Mouse (Mus musculus) neural tube, embryonic 12.5 days (tissue): ENCODE measurements at regions not wholly inside any gene's neighbourhood (a gene's known extent, or its start where the extent isn't known, plus 50 kb on each side); places are given as distances from the start of the nearest gene placed in this dataset.

Source experiments
- ATAC-seq: fragments of 200-750 bp; cut with Nextera tagmentation; 2 replicates; pipeline ENCODE4 v1.8.0; 2017; ENCODE audit warnings: low read depth, mild to moderate bottlenecking, moderate TSS enrichment, moderate library complexity; ENCODE audit not compliant: low FRiP score
- H3K27ac ChIP-seq: fragments of 300-500 bp; sonication (generic); 2 replicates; pipeline ENCODE4 v1.5.1; 2016
- H3K27me3 ChIP-seq: fragments of 300-500 bp; sonication (generic); replicated peaks from 2 replicates; pipeline ENCODE4 v1.6.1; 2016; ENCODE audit warnings: mild to moderate bottlenecking
- H3K36me3 ChIP-seq: fragments of 300-500 bp; sonication (generic); 2 replicates; pipeline ENCODE4 v1.6.1; 2016; ENCODE audit warnings: mild to moderate bottlenecking
- H3K4me1 ChIP-seq: fragments of 300-500 bp; sonication (generic); 2 replicates; pipeline ENCODE4 v1.6.1; 2016
- H3K4me2 ChIP-seq: fragments of 300-500 bp; sonication (generic); replicated peaks from 2 replicates; pipeline ENCODE4 v1.6.1; 2016; ENCODE audit warnings: mild to moderate bottlenecking
- H3K4me3 ChIP-seq: fragments of 300-500 bp; sonication (generic); 2 replicates; pipeline ENCODE4 v1.5.1; 2016
- H3K9ac ChIP-seq: fragments of 300-500 bp; sonication (generic); 2 replicates; pipeline ENCODE4 v1.6.1; 2016; ENCODE audit warnings: mild to moderate bottlenecking
- H3K9me3 ChIP-seq: fragments of 300-500 bp; sonication (generic); 2 replicates; pipeline ENCODE4 v1.6.1; 2016; ENCODE audit warnings: mild to moderate bottlenecking
- WGBS: fragments of 180-500 bp; shearing (Covaris S2); methylation state at CpG from one replicate; pipeline ENCODE4 v1.1.7; 2016; 5-methylcytosine and 5-hydroxymethylcytosine counted together

DNA sequence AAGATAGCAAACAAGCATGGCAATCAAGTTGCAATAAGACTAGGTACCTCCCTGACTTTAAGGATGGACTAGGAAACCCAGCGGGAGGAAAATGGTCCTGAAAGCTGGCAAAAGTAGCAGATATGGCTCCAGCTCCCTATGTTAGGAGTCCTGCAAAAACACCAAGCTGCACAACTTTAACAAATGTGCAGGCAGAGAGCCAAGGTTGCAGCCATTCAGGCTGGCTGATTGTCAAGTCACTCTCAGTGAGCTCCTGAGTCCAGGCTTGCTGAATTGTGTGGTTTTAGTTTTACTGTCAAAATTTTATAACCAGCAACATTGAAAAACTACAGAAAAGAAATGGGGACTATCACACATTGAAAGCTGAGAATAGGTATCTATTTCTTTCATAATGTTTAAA, 1122.8 kb upstream of the Slc10a2 start:
- Histone ChIP-seq H3K36me3 (no peaks in the 10 kb centered on the region), H3K4me1 (no peaks in the 10 kb centered on the region), H3K9ac (no peak overlapping the region), H3K9me3 (no peaks in the 10 kb centered on the region), H3K4me3 (no peak overlapping the region), H3K27me3 (no peaks in the 10 kb centered on the region), H3K4me2 (no peak overlapping the region), H3K27ac (no peak overlapping the region)
- no peak for ATAC-seq
- 91% methylated on average over 1 of the region's 1 CpGs for WGBS

GRCm38 (mm10) chr8:6225194-6225593, 1120.0 kb upstream of the Slc10a2 start:
- no peaks in the 10 kb centered on the region for H3K4me1 ChIP-seq
- no peak overlapping the region for H3K9ac ChIP-seq
- no peaks in the 10 kb centered on the region for H3K9me3 ChIP-seq
- H3K36me3 ChIP-seq = no peaks in the 10 kb centered on the region
- H3K4me2 ChIP-seq = no peak overlapping the region
- no peaks in the 10 kb centered on the region for H3K27me3 ChIP-seq
- no peak overlapping the region for H3K4me3 ChIP-seq
- H3K27ac ChIP-seq = no peak overlapping the region
- WGBS = 84% methylated on average over 1 of the region's 1 CpGs
- no peak for ATAC-seq

DNA sequence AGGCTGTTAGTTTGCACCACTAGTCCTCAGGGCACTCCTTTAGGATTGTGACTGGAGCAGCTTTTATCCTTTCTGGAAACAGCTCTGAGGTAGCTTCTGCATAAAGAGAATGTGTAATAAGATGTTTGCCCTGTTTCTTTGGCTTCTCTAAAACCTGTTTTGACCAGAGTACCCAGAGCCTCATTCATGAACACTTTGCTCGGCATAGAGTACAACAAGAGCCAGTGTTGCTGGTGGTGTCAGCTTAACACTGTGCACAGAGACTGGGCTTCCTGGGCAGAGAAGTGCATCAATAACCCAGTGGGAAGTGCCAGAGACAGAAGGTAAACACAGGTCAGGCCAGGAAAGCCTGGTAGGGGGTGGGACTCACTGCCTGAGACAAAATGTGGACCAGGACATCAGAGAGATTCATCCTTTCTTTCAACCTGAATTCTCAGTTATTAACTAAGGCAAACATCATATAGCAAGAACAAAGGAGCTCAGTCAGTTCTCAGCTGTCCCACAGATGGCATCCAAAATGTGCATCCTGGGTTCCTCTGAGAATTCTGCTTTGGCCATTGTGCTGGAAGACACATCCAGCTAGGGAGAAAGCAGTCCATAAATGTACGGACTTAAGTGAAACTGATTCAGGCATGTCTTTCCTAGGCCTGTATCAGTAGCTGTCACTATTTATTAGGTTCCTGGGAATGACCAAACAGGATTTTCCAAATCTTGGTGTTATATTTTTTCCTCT, 1102.6 kb upstream of the Slc10a2 start:
- no peak overlapping the region for H3K9ac ChIP-seq
- no peak overlapping the region for H3K4me2 ChIP-seq
- H3K36me3 ChIP-seq = no peaks in the 10 kb centered on the region
- WGBS = 22% methylated on average over 2 of the region's 2 CpGs
- H3K27ac ChIP-seq = 0 out of 2 replicates have a peak overlapping the region, but pooled peaks have one; percentile 1
- no peaks in the 10 kb centered on the region for H3K4me1 ChIP-seq
- no peaks in the 10 kb centered on the region for H3K9me3 ChIP-seq
- no peak overlapping the region for H3K4me3 ChIP-seq
- H3K27me3 ChIP-seq = no peaks in the 10 kb centered on the region
- peak; percentile 69; the same call in 1 of the 2 replicates for ATAC-seq

DNA sequence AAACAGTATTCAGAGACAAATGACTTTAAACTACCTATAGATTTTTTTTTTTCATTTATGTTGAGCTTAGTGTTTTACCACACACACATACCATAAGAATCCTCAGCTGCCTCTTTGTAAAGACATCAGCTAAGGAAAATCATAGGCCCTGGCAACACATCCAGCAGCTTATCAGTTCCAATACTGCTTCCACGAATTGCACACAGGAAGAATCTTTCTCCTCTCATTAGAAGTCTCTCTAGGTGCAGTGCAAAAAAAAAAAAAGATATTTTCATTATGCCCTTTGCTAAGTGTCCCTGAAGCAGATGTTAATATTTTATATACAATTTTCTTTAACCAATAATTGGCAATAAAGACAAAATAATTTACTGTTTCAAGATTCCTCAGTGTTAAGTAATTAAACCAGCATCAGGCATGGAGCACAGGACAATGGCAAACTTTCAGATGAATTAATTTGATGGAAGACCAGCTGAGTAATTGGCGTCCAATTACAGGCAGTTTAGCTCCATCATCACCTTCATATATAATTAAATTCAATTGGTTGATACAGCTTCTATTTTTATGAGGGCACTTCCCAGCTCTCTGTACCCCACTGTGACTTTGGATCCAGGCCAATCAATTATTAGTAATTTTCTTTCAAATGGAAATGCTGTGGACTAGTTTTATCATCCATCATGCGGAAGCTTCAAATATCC, 1099.0 kb upstream of the Slc10a2 start:
- Histone ChIP-seq H3K4me1 (no peaks in the 10 kb centered on the region), H3K9me3 (no peaks in the 10 kb centered on the region), H3K4me3 (no peak overlapping the region), H3K36me3 (no peaks in the 10 kb centered on the region), H3K4me2 (no peak overlapping the region), H3K27me3 (no peaks in the 10 kb centered on the region), H3K9ac (no peak overlapping the region), H3K27ac (no peak overlapping the region)
- 55% methylated on average over 3 of the region's 3 CpGs for WGBS
- peak; percentile 75; the same call in 1 of the 2 replicates for ATAC-seq

DNA sequence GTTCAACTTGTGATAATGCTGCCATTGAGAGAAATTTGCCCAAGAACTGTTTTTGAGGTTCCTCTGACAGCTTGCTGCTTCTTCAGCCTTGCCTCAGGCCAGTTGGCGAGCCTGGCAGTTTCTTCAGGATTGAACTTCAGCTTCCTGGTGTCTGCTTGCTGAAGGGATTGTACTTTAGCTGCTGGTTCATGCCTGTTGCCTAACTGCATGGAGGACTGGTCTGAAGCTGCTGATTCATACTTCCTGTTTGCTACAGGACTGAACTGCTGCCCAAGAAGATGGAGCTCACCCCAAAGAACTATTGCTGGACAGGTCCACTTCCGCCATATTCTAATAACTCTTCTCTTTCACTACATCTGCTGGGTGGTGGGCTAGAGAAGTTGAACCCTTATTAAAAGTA, 1086.3 kb upstream of the Slc10a2 start:
- no peaks in the 10 kb centered on the region for H3K27me3 ChIP-seq
- no peak for ATAC-seq
- no peak overlapping the region for H3K27ac ChIP-seq
- no peak overlapping the region for H3K9ac ChIP-seq
- no peaks in the 10 kb centered on the region for H3K9me3 ChIP-seq
- WGBS = 89% methylated on average over 2 of the region's 2 CpGs
- no peaks in the 10 kb centered on the region for H3K36me3 ChIP-seq
- H3K4me3 ChIP-seq = no peak overlapping the region
- H3K4me2 ChIP-seq = no peak overlapping the region
- H3K4me1 ChIP-seq = no peaks in the 10 kb centered on the region

DNA sequence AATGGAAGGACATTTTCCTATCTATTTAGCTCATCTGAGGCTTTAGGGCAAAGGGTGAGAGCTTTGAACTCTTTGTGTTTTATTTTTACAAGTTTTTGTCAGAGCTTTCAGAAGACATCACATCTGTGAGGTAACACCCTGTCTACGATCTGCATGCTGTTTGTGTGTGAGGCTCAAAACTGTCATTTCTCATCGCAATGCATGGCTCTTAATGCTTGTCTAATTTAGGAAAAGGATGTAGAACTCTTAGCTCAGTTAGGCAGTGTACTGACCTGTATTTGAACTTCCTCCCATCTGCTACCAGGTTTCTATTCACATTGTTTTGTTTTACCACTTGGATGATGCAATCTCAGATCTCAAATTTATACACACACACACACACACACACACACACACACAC, 1083.3 kb upstream of the Slc10a2 start:
- H3K4me3 ChIP-seq = no peak overlapping the region
- H3K9ac ChIP-seq = no peak overlapping the region
- H3K27me3 ChIP-seq = no peaks in the 10 kb centered on the region
- H3K4me2 ChIP-seq = no peak overlapping the region
- 72% methylated on average over 2 of the region's 2 CpGs for WGBS
- no peak for ATAC-seq
- no peaks in the 10 kb centered on the region for H3K4me1 ChIP-seq
- no peak overlapping the region for H3K27ac ChIP-seq
- no peaks in the 10 kb centered on the region for H3K36me3 ChIP-seq
- no peaks in the 10 kb centered on the region for H3K9me3 ChIP-seq

DNA sequence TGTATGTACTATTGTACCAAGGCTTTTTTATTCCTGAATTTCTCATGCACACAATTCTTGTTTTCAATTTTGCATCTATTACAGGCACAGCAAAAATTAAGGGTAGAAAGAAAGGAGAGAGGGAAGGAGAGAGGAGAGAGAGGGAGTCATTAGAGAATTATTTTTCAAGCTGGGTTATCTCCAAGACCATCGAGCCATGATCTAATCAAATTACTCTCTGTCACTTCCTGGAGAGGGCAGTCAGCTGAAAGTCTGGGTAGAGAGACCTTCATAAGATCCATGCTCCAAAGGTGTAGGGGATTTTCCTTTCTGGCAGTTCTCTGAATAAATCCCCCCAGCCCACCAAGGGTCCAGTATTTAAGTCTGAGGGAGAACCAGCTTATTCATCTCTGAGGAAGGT, 1081.4 kb upstream of the Slc10a2 start:
- no peak overlapping the region for H3K27ac ChIP-seq
- H3K36me3 ChIP-seq = no peaks in the 10 kb centered on the region
- no peaks in the 10 kb centered on the region for H3K4me1 ChIP-seq
- no peak overlapping the region for H3K4me3 ChIP-seq
- 79% methylated on average over 1 of the region's 1 CpGs for WGBS
- no peak overlapping the region for H3K9ac ChIP-seq
- no peak overlapping the region for H3K4me2 ChIP-seq
- no peaks in the 10 kb centered on the region for H3K9me3 ChIP-seq
- no peaks in the 10 kb centered on the region for H3K27me3 ChIP-seq
- no peak for ATAC-seq

GRCm38 (mm10) chr8:6179602-6180001, 1074.5 kb upstream of the Slc10a2 start:
- H3K27me3 ChIP-seq = no peaks in the 10 kb centered on the region
- H3K9me3 ChIP-seq = no peaks in the 10 kb centered on the region
- H3K36me3 ChIP-seq = no peaks in the 10 kb centered on the region
- no peak overlapping the region for H3K4me3 ChIP-seq
- 68% methylated on average over 3 of the region's 3 CpGs for WGBS
- no peak overlapping the region for H3K27ac ChIP-seq
- no peak overlapping the region for H3K9ac ChIP-seq
- no peak for ATAC-seq
- no peak overlapping the region for H3K4me2 ChIP-seq
- no peaks in the 10 kb centered on the region for H3K4me1 ChIP-seq

DNA sequence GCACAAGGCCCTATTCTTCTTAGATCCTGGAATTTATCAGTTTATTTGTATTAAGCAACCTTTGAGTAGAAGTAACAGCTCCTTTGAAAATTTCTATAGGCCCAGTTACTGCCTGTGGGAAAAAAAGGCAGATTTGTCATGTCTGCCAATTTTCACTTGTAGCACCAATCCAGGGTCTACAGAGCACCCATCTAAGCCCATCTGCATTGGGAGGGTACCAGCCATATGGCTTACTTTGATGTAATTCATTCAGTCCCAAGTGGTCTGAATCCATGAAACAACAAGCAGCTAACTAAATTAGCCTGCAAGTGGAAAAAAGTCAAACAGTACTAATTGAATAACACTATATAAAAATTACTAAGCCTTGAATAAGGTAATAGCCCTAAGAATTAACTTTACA, 1061.3 kb upstream of the Slc10a2 start:
- no peak overlapping the region for H3K27ac ChIP-seq
- no peaks in the 10 kb centered on the region for H3K9me3 ChIP-seq
- H3K27me3 ChIP-seq = no peaks in the 10 kb centered on the region
- H3K9ac ChIP-seq = no peak overlapping the region
- no peak overlapping the region for H3K4me2 ChIP-seq
- no peaks in the 10 kb centered on the region for H3K36me3 ChIP-seq
- no peak for ATAC-seq
- H3K4me1 ChIP-seq = no peaks in the 10 kb centered on the region
- no peak overlapping the region for H3K4me3 ChIP-seq

DNA sequence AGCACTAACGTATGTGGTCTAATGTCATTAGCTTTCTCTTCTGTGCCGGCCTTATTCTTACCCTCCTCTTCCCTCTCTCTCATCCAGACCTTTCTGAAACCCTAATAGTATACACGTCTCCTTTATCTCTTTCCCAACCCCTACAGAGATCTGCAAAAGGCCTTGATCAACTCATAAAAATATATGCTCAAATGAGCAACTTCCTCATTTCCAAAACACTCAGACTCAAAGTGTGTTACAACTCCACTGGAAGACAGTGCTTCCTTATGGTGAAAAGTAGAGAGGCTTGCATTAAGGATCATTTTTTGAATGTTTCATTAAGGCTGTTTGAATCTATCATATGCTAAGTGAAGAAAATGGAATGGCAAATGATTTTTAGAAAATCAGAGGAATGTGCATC, 1060.1 kb upstream of the Slc10a2 start:
- Histone ChIP-seq H3K36me3 (no peaks in the 10 kb centered on the region), H3K4me2 (no peak overlapping the region), H3K27me3 (no peaks in the 10 kb centered on the region), H3K9me3 (no peaks in the 10 kb centered on the region), H3K4me1 (no peaks in the 10 kb centered on the region), H3K4me3 (no peak overlapping the region), H3K27ac (no peak overlapping the region), H3K9ac (no peak overlapping the region)
- 60% methylated on average over 3 of the region's 3 CpGs for WGBS
- no peak for ATAC-seq

DNA sequence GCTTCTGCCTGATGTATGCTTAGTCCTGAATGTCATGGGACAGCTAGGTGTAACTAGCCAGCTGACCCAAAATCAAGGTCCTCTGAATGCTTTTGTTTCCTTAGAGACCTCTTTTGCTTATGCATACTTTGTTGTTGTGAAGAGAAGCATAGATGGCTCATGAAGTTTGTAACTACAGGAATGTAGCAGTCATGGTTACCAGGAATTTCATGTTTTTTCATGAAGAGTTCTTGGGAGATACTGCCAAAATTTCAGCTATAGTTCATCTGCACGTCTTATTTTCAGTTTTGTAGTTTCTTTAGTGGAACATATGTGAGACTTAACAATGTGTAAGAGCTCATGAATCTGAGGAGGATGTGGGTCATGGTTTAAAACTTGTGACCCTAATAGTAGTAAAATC, 1059.6 kb upstream of the Slc10a2 start:
- WGBS = 75% methylated on average over 1 of the region's 1 CpGs
- Histone ChIP-seq H3K9me3 (no peaks in the 10 kb centered on the region), H3K4me2 (no peak overlapping the region), H3K4me1 (no peaks in the 10 kb centered on the region), H3K4me3 (no peak overlapping the region), H3K27ac (no peak overlapping the region), H3K36me3 (no peaks in the 10 kb centered on the region), H3K27me3 (no peaks in the 10 kb centered on the region), H3K9ac (no peak overlapping the region)
- no peak for ATAC-seq

DNA sequence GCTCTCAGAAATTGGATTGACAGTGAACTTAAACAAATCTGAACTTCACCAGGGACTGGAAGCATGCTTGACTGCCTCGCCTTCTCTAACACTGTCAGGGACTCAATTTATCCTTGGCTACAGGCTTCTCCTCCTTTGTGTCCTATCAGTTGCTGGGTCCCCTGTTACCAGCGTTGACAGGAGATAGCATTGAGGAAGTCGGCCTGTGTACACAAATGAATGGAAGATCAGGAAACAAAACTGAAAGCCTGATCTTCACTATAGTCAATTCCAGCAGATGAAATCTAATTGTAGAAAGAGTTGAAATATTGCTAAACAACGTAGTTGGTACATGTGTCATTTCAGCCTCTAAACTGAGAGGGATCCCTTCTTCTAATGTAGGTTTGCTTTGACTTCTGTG, 1039.4 kb upstream of the Slc10a2 start:
- H3K36me3 ChIP-seq = no peaks in the 10 kb centered on the region
- H3K9me3 ChIP-seq = no peaks in the 10 kb centered on the region
- H3K4me2 ChIP-seq = no peak overlapping the region
- H3K27ac ChIP-seq = no peak overlapping the region
- no peaks in the 10 kb centered on the region for H3K4me1 ChIP-seq
- H3K27me3 ChIP-seq = no peaks in the 10 kb centered on the region
- H3K4me3 ChIP-seq = no peak overlapping the region
- no peak for ATAC-seq
- 88% methylated on average over 4 of the region's 4 CpGs for WGBS
- H3K9ac ChIP-seq = no peak overlapping the region

GRCm38 (mm10) chr8:6140090-6140489, 1034.9 kb upstream of the Slc10a2 start:
- Histone ChIP-seq H3K9ac (no peak overlapping the region), H3K36me3 (no peaks in the 10 kb centered on the region), H3K9me3 (no peaks in the 10 kb centered on the region; the same call in 1 of the 2 replicates), H3K27ac (no peak overlapping the region), H3K4me1 (no peaks in the 10 kb centered on the region), H3K27me3 (no peaks in the 10 kb centered on the region), H3K4me3 (no peak overlapping the region), H3K4me2 (no peak overlapping the region)
- WGBS = 76% methylated on average over 1 of the region's 1 CpGs
- ATAC-seq = no peak
